Mouse (Mus musculus) lung, postnatal 4 days (tissue): Measurements from ENCODE around the gene Ctf1.

Experiments
- DNase-seq, 2 experiments: peaks; one replicate each; pipeline ENCODE4 v3.0.0; 2021

Ctf1 gene

GRCm38 (mm10) chr7:127744366-127745045, 32.0 kb downstream of the Ctf1 start, which contains the start of gene Fbxl19:
Fbxl19 (plus strand) TSS chr7:127744543.
- DNase-seq: peak; percentile 71 to 76

- peak; percentile 93 to 94 for DNase-seq
Measured at GRCm38 (mm10) chr7:127745251-127745651, 32.7 kb downstream of the Ctf1 start.

GRCm38 (mm10) chr7:127745652-127746493, 33.3 kb downstream of the Ctf1 start:
- peak; percentile 95 to 98 for DNase-seq

- peak; percentile 32 to 54 for DNase-seq
Measured at GRCm38 (mm10) chr7:127746494-127747491, 34.3 kb downstream of the Ctf1 start.

- DNase-seq: no peak
Measured at GRCm38 (mm10) chr7:127747559-127748234, 35.2 kb downstream of the Ctf1 start.

- no peak for DNase-seq
Measured at GRCm38 (mm10) chr7:127748235-127748560, 35.7 kb downstream of the Ctf1 start.

- DNase-seq: no peak
Measured at GRCm38 (mm10) chr7:127750131-127751127, 37.9 kb downstream of the Ctf1 start.

- DNase-seq: no peak
Measured at GRCm38 (mm10) chr7:127751619-127752018, 39.1 kb downstream of the Ctf1 start.

GRCm38 (mm10) chr7:127752069-127752468, 39.5 kb downstream of the Ctf1 start:
- no peak for DNase-seq

- DNase-seq: no peak
Measured at GRCm38 (mm10) chr7:127753158-127753557, 40.6 kb downstream of the Ctf1 start.

GRCm38 (mm10) chr7:127753741-127754140, 41.2 kb downstream of the Ctf1 start:
- DNase-seq: no peak

GRCm38 (mm10) chr7:127759716-127760115, 47.2 kb downstream of the Ctf1 start:
- no peak for DNase-seq

- DNase-seq: no peak
Measured at GRCm38 (mm10) chr7:127760478-127760877, 47.9 kb downstream of the Ctf1 start.

GRCm38 (mm10) chr7:127761026-127761425, 48.5 kb downstream of the Ctf1 start:
- peak; percentile 73 to 84 for DNase-seq

GRCm38 (mm10) chr7:127763642-127764041, 51.1 kb downstream of the Ctf1 start:
- no peak for DNase-seq

- no peak for DNase-seq
Measured at GRCm38 (mm10) chr7:127765756-127766155, 53.2 kb downstream of the Ctf1 start.

- no peak for DNase-seq
Measured at GRCm38 (mm10) chr7:127766851-127767609, 54.5 kb downstream of the Ctf1 start.
